Mouse (Mus musculus) limb, embryonic 15.5 days (tissue): Measurements from ENCODE around the gene Lrp1. TPM values are rescaled to one million over a fixed set of nuclear protein-coding genes. Genes with fewer than 3 reads are reported as not detected.

Source experiments
- ATAC-seq: fragments of 200-750 bp; cut with Nextera tagmentation; 2 replicates; pipeline ENCODE4 v1.8.0; 2017; ENCODE audit warnings: low read depth, moderate TSS enrichment; ENCODE audit not compliant: insufficient number of reproducible peaks, low FRiP score, low TSS enrichment
- H3K27ac ChIP-seq: fragments of 300-500 bp; sonication (generic); 2 replicates; pipeline ENCODE4 v1.5.1; 2015; ENCODE audit warnings: moderate library complexity, mild to moderate bottlenecking, inconsistent platforms
- H3K27me3 ChIP-seq: fragments of 300-500 bp; sonication (generic); 2 replicates; pipeline ENCODE4 v1.6.1; 2015; ENCODE audit warnings: inconsistent platforms
- H3K36me3 ChIP-seq: fragments of 300-500 bp; sonication (generic); 2 replicates; pipeline ENCODE4 v1.6.1; 2015; ENCODE audit warnings: inconsistent platforms
- H3K4me1 ChIP-seq: fragments of 300-500 bp; sonication (generic); 2 replicates; pipeline ENCODE4 v1.6.1; 2015; ENCODE audit warnings: inconsistent platforms
- H3K4me2 ChIP-seq: fragments of 300-500 bp; sonication (generic); 2 replicates; pipeline ENCODE4 v1.6.1; 2015; ENCODE audit warnings: mild to moderate bottlenecking, inconsistent platforms
- H3K4me3 ChIP-seq: fragments of 300-500 bp; sonication (generic); 2 replicates; pipeline ENCODE4 v1.5.1; 2015; ENCODE audit warnings: mild to moderate bottlenecking, inconsistent platforms
- H3K9ac ChIP-seq: fragments of 300-500 bp; sonication (generic); 2 replicates; pipeline ENCODE4 v1.6.1; 2015; ENCODE audit warnings: inconsistent platforms
- H3K9me3 ChIP-seq: fragments of 300-500 bp; sonication (generic); 2 replicates; pipeline ENCODE4 v1.6.1; 2016; ENCODE audit warnings: inconsistent platforms
- WGBS: fragments of 180-500 bp; shearing (Covaris S2); methylation state at CpG from one replicate; pipeline ENCODE4 v1.1.7; 2015; 5-methylcytosine and 5-hydroxymethylcytosine counted together
- polyA plus RNA-seq: library from polyadenylated mRNA; unstranded; fragments of >200 nt; fragmentation: Nextera tagmentation; extraction: Ambion mirVana; gene quantifications from 2 replicates; pipeline ENCODE4 v1.2.1, GENCODE M21; 2015

The Lrp1 gene
- polyA plus RNA-seq, 1 experiment from 2014 or later: 146 TPM

GRCm38 (mm10) chr10:127607059-127607458, 13.9 kb downstream of the Lrp1 start:
- no peaks in the 10 kb centered on the region for H3K9me3 ChIP-seq
- 87% methylated on average over 7 of the region's 7 CpGs for WGBS
- ATAC-seq: no peak
- H3K36me3 ChIP-seq: peaks cover 91% of the 10 kb centered on the region
- no peak overlapping the region for H3K4me2 ChIP-seq
- H3K27ac ChIP-seq: no peak overlapping the region
- H3K4me3 ChIP-seq: no peak overlapping the region
- no peaks in the 10 kb centered on the region for H3K27me3 ChIP-seq
- H3K9ac ChIP-seq: no peak overlapping the region
- peaks cover 39% of the 10 kb centered on the region for H3K4me1 ChIP-seq

- Histone ChIP-seq H3K4me3 (no peak overlapping the region), H3K9ac (no peak overlapping the region), H3K9me3 (no peaks in the 10 kb centered on the region), H3K27me3 (no peaks in the 10 kb centered on the region), H3K4me1 (peaks cover 46% of the 10 kb centered on the region), H3K27ac (no peak overlapping the region), H3K4me2 (no peak overlapping the region), H3K36me3 (peaks cover 93% of the 10 kb centered on the region)
- ATAC-seq: no peak
- 92% methylated on average over 9 of the region's 9 CpGs for WGBS
These were observed 15.2 kb downstream of the Lrp1 start for GRCm38 (mm10) chr10:127605756-127606155.

GRCm38 (mm10) chr10:127605251-127605547, 15.7 kb downstream of the Lrp1 start:
- H3K4me1 ChIP-seq: peaks cover 51% of the 10 kb centered on the region
- H3K27me3 ChIP-seq: no peaks in the 10 kb centered on the region
- peaks cover 89% of the 10 kb centered on the region for H3K36me3 ChIP-seq
- no peaks in the 10 kb centered on the region for H3K9me3 ChIP-seq
- ATAC-seq: no peak
- H3K4me2 ChIP-seq: no peak overlapping the region
- H3K4me3 ChIP-seq: no peak overlapping the region
- H3K27ac ChIP-seq: peak overlapping the region; percentile 50; the same call in 1 of the 2 replicates
- 86% methylated on average over 8 of the region's 8 CpGs for WGBS
- no peak overlapping the region for H3K9ac ChIP-seq

GRCm38 (mm10) chr10:127604465-127605250, 16.3 kb downstream of the Lrp1 start:
- no peak overlapping the region for H3K4me3 ChIP-seq
- no peaks in the 10 kb centered on the region for H3K27me3 ChIP-seq
- H3K36me3 ChIP-seq: peaks cover 84% of the 10 kb centered on the region
- ATAC-seq: no peak
- H3K9me3 ChIP-seq: no peaks in the 10 kb centered on the region
- WGBS: 38% methylated on average over 15 of the region's 15 CpGs
- peak overlapping the region; percentile 50; the same call in 1 of the 2 replicates for H3K27ac ChIP-seq
- no peak overlapping the region for H3K9ac ChIP-seq
- peaks cover 51% of the 10 kb centered on the region for H3K4me1 ChIP-seq
- H3K4me2 ChIP-seq: no peak overlapping the region

- Histone ChIP-seq H3K27ac (peak overlapping the region; percentile 50), H3K4me1 (peaks cover 52% of the 10 kb centered on the region), H3K36me3 (peaks cover 85% of the 10 kb centered on the region), H3K4me3 (no peak overlapping the region), H3K9ac (no peak overlapping the region), H3K4me2 (no peak overlapping the region), H3K9me3 (no peaks in the 10 kb centered on the region), H3K27me3 (no peaks in the 10 kb centered on the region)
- 46% methylated on average over 13 of the region's 13 CpGs for WGBS
- no peak for ATAC-seq
These were observed 17.2 kb downstream of the Lrp1 start for GRCm38 (mm10) chr10:127603437-127604371.

- no peaks in the 10 kb centered on the region for H3K27me3 ChIP-seq
- H3K9me3 ChIP-seq: no peaks in the 10 kb centered on the region
- H3K36me3 ChIP-seq: peaks cover 74% of the 10 kb centered on the region
- no peak overlapping the region for H3K27ac ChIP-seq
- H3K9ac ChIP-seq: no peak overlapping the region
- WGBS: 93% methylated on average over 6 of the region's 6 CpGs
- ATAC-seq: no peak
- H3K4me3 ChIP-seq: no peak overlapping the region
- peaks cover 65% of the 10 kb centered on the region for H3K4me1 ChIP-seq
- no peak overlapping the region for H3K4me2 ChIP-seq
These were observed 18.8 kb downstream of the Lrp1 start for GRCm38 (mm10) chr10:127602194-127602593.

- H3K36me3 ChIP-seq: peaks cover 57% of the 10 kb centered on the region
- H3K9ac ChIP-seq: 0 out of 2 replicates have a peak overlapping the region, but pooled peaks have one; percentile 7
- H3K4me1 ChIP-seq: peaks cover 80% of the 10 kb centered on the region
- no peaks in the 10 kb centered on the region for H3K27me3 ChIP-seq
- 59% methylated on average over 17 of the region's 17 CpGs for WGBS
- H3K27ac ChIP-seq: peak overlapping the region; percentile 80
- no peaks in the 10 kb centered on the region for H3K9me3 ChIP-seq
- ATAC-seq: peak; percentile 45; the same call in 1 of the 2 replicates
- H3K4me2 ChIP-seq: no peak overlapping the region
- H3K4me3 ChIP-seq: no peak overlapping the region
These were observed 21.0 kb downstream of the Lrp1 start for GRCm38 (mm10) chr10:127599779-127600541.

- Histone ChIP-seq H3K4me2 (no peak overlapping the region), H3K4me1 (peaks cover 74% of the 10 kb centered on the region), H3K9me3 (no peaks in the 10 kb centered on the region), H3K27ac (peak overlapping the region; percentile 80), H3K36me3 (peaks cover 57% of the 10 kb centered on the region), H3K9ac (no peak overlapping the region), H3K27me3 (no peaks in the 10 kb centered on the region), H3K4me3 (no peak overlapping the region)
- ATAC-seq: no peak
- 85% methylated on average over 11 of the region's 11 CpGs for WGBS
These were observed 21.7 kb downstream of the Lrp1 start for GRCm38 (mm10) chr10:127599252-127599651.

GRCm38 (mm10) chr10:127598607-127599006, 22.3 kb downstream of the Lrp1 start:
- H3K4me3 ChIP-seq: no peak overlapping the region
- ATAC-seq: no peak
- no peaks in the 10 kb centered on the region for H3K9me3 ChIP-seq
- peaks cover 67% of the 10 kb centered on the region for H3K4me1 ChIP-seq
- no peaks in the 10 kb centered on the region for H3K27me3 ChIP-seq
- H3K9ac ChIP-seq: no peak overlapping the region
- no peak overlapping the region for H3K4me2 ChIP-seq
- peak overlapping the region; percentile 89; the same call in 1 of the 2 replicates for H3K27ac ChIP-seq
- 66% methylated on average over 8 of the region's 8 CpGs for WGBS
- peaks cover 58% of the 10 kb centered on the region for H3K36me3 ChIP-seq

- WGBS: 43% methylated on average over 5 of the region's 5 CpGs
- Histone ChIP-seq H3K27me3 (no peaks in the 10 kb centered on the region), H3K9ac (no peak overlapping the region), H3K4me3 (no peak overlapping the region), H3K9me3 (no peaks in the 10 kb centered on the region), H3K4me1 (peaks cover 62% of the 10 kb centered on the region), H3K36me3 (peaks cover 58% of the 10 kb centered on the region), H3K4me2 (no peak overlapping the region), H3K27ac (peak overlapping the region; percentile 89)
- peak; percentile 45; the same call in 1 of the 2 replicates for ATAC-seq
These were observed 23.5 kb downstream of the Lrp1 start for GRCm38 (mm10) chr10:127597311-127597901.

GRCm38 (mm10) chr10:127596321-127596941, 24.5 kb downstream of the Lrp1 start:
- Histone ChIP-seq H3K27me3 (no peaks in the 10 kb centered on the region), H3K4me2 (no peak overlapping the region), H3K36me3 (peaks cover 58% of the 10 kb centered on the region), H3K4me3 (no peak overlapping the region), H3K4me1 (peaks cover 66% of the 10 kb centered on the region), H3K9ac (no peak overlapping the region; the same call in 1 of the 2 replicates), H3K9me3 (no peaks in the 10 kb centered on the region), H3K27ac (peak overlapping the region; percentile 89)
- 32% methylated on average over 7 of the region's 7 CpGs for WGBS
- ATAC-seq: no peak
